Comparison of ENCODE assay signal across 18 mouse cellular contexts in the genomic region with DNA sequence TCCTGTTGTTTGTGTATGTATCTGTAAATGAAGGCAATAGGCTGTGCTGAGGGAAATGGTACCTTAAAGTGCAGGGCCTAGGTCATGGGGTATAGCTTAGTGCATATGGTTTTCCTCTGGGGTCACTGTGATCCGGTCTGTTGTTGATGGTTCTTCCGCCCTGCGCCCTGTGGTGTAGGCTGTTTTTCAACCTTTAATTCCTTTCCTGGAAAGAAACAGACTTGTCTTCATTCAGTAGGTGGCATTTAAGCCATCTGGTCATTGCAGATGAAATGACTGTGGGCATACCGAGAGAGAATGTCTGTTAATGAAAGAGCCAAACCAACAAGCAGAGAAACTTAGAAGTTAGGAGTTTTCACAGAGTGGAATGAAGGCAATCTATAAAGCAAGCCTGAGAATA.
DNase-seq lines count a peak whose midpoint lies in the region; ATAC-seq lines count a peak whose summit lies in the region.
"Had no signal": no experiment of that assay in that cellular context is flagged by ENCODE, and none has a peak within 500 bp of the region (broad histone marks: within the 10 kb centered on the region; RNA-seq: fewer than 3 reads in every experiment).

No protein-coding gene starts in this region.

- peaks cover 7% of the 10 kb centered on the region for H3K36me3 ChIP-seq in liver, embryonic 16.5 days (ENCODE audit: control insufficient read depth, insufficient read depth)
- peaks cover 23% of the 10 kb centered on the region for H3K36me3 ChIP-seq in liver, embryonic 12.5 days
- 0 out of 2 replicates have a peak, but pooled peaks cover 2% of the 10 kb centered on the region for H3K36me3 ChIP-seq in limb, embryonic 11.5 days (ENCODE audit: control insufficient read depth, insufficient read depth, low read length)

- H3K27ac ChIP-seq in liver, embryonic 16.5 days (ENCODE audit: low read length) = peak overlapping the region; percentile 24; the same call in 1 of the 2 replicates
- no peak overlapping the region for H3K27ac ChIP-seq in liver, embryonic 12.5 days
- 0 out of 2 replicates have a peak overlapping the region, but pooled peaks have one; percentile 1 for H3K27ac ChIP-seq in limb, embryonic 11.5 days (replicated peaks; ENCODE audit: low read depth, low read length)
- H3K27ac ChIP-seq: heart, embryonic 13.5 days; hindbrain, embryonic 12.5 days; layer of hippocampus, adult 2 months had no signal

- H3K4me3 ChIP-seq in liver, embryonic 16.5 days (ENCODE audit: low read depth, low read length) = no peak overlapping the region
- no peak overlapping the region for H3K4me3 ChIP-seq in liver, embryonic 12.5 days
- H3K4me3 ChIP-seq in limb, embryonic 11.5 days (ENCODE audit: low read depth, low read length) = no peak overlapping the region
- H3K4me3 ChIP-seq: heart, embryonic 13.5 days; hindbrain, embryonic 12.5 days; layer of hippocampus, adult 2 months had no signal

- peak; percentile 41 for DNase-seq in cerebellum, adult 9-10 months
- no peak for DNase-seq in limb, embryonic 11.5 days (ENCODE audit: low spot score)
- DNase-seq in kidney, adult 11 months = no peak
- no peak for DNase-seq in thymus, postnatal 0 days (ENCODE audit: low spot score)
- DNase-seq: adrenal gland, postnatal 10 days; gastrocnemius, postnatal 36 days; lung, postnatal 14 days; right cerebral cortex, postnatal 25 days; thymus, postnatal 25 days had no signal

- H3K4me1 ChIP-seq in liver, embryonic 16.5 days (ENCODE audit: control insufficient read depth, low read depth, low read length) = peaks cover 15% of the 10 kb centered on the region
- H3K4me1 ChIP-seq in liver, embryonic 12.5 days = peaks cover 45% of the 10 kb centered on the region
- H3K4me1 ChIP-seq in limb, embryonic 11.5 days (ENCODE audit: control insufficient read depth, insufficient read depth, low read length) = peaks cover 14% of the 10 kb centered on the region

- ATAC-seq in liver, embryonic 16.5 days (ENCODE audit: low read depth) = no peak
- ATAC-seq in liver, embryonic 12.5 days = no peak
- peak; percentile 30 for ATAC-seq in activated CD4-positive, CD25-positive, alpha-beta regulatory T cell, adult 4 months
- no peak for ATAC-seq in limb, embryonic 11.5 days (ENCODE audit: insufficient number of reproducible peaks, low FRiP score, low TSS enrichment, low read depth)
- ATAC-seq in monocyte, adult 5-6 weeks (replicated peaks; ENCODE audit: insufficient number of reproducible peaks, low FRiP score, low TSS enrichment, poor library complexity, severe bottlenecking) = no peak
- ATAC-seq: CD4-positive, CD25-positive, alpha-beta regulatory T cell, adult 4 months; forebrain, embryonic 16.5 days had no signal

- H3K9me3 ChIP-seq in liver, embryonic 16.5 days (replicated peaks; ENCODE audit: control insufficient read depth, low read length) = no peaks in the 10 kb centered on the region
- H3K9me3 ChIP-seq in liver, embryonic 12.5 days (replicated peaks) = no peaks in the 10 kb centered on the region
- H3K9me3 ChIP-seq in limb, embryonic 11.5 days (ENCODE audit: control insufficient read depth, low read length) = no peaks in the 10 kb centered on the region
- H3K9me3 ChIP-seq: heart, embryonic 13.5 days; hindbrain, embryonic 12.5 days had no signal

- no peak overlapping the region for H3K4me2 ChIP-seq in liver, embryonic 16.5 days (ENCODE audit: low read depth, low read length)
- no peak overlapping the region for H3K4me2 ChIP-seq in liver, embryonic 12.5 days
- no peak overlapping the region for H3K4me2 ChIP-seq in limb, embryonic 11.5 days (ENCODE audit: low read depth, severe bottlenecking)
- H3K4me2 ChIP-seq: heart, embryonic 13.5 days; hindbrain, embryonic 12.5 days had no signal

- no peak overlapping the region for H3K9ac ChIP-seq in liver, embryonic 16.5 days (ENCODE audit: low read depth, low read length)
- H3K9ac ChIP-seq in liver, embryonic 12.5 days = no peak overlapping the region
- no peak overlapping the region for H3K9ac ChIP-seq in limb, embryonic 11.5 days (ENCODE audit: low read length)
- H3K9ac ChIP-seq: heart, embryonic 13.5 days; hindbrain, embryonic 12.5 days had no signal

- 55% methylated on average over 4 of the region's 4 CpGs for WGBS in liver, embryonic 16.5 days (ENCODE audit: insufficient replicate concordance)
- 55% methylated on average over 4 of the region's 4 CpGs for WGBS in liver, embryonic 12.5 days (ENCODE audit: insufficient replicate concordance)
- 75% methylated on average over 4 of the region's 4 CpGs for WGBS in limb, embryonic 11.5 days

- no peaks in the 10 kb centered on the region for H3K27me3 ChIP-seq in liver, embryonic 16.5 days (ENCODE audit: control insufficient read depth, insufficient read depth, low read depth, low read length)
- no peaks in the 10 kb centered on the region for H3K27me3 ChIP-seq in liver, embryonic 12.5 days (replicated peaks)
- no peaks in the 10 kb centered on the region for H3K27me3 ChIP-seq in limb, embryonic 11.5 days (ENCODE audit: control insufficient read depth, insufficient read depth, low read length)
- H3K27me3 ChIP-seq: heart, embryonic 13.5 days; hindbrain, embryonic 12.5 days had no signal
